Mouse (Mus musculus) cerebellum, adult 2 months (tissue): Measurements from ENCODE around the gene Htt.

ENCODE experiments used
- CTCF ChIP-seq: fragments of 200-500 bp; IDR thresholded peaks from 2 replicates; pipeline ENCODE4 v1.5.1; 2011; ENCODE audit warnings: low read depth, mild to moderate bottlenecking, control low read depth, low read length, moderate library complexity, borderline replicate concordance; ENCODE audit not compliant: insufficient read depth
- POLR2A ChIP-seq: fragments of 200-500 bp; IDR thresholded peaks from 2 replicates; pipeline ENCODE4 v1.6.1; 2011; ENCODE audit warnings: low read length, control low read depth, borderline replicate concordance; ENCODE audit not compliant: insufficient read depth

DNA sequence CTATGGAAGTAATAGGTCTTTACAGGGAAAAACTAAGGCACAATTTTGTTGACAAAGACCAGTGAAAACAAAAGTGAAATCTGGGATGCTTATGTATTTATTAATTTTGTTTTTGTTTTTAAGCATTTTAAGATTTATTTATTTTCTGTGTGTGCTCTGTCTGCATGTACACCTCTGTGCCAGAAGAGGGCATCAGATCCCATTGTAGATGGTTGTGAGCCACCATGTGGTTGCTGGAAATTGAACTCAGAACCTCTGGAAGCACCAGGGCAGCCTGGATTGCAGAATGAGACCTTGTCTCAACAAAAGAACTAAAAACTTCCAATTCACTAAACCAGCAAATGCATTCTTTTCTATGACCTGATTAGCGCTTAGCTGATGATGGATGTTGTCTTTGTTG is 44.5 kb downstream of the Htt start:
- TF ChIP-seq POLR2A (no peak), CTCF (no peak)
